Mouse (Mus musculus): Measurements from ENCODE around the gene Gm20388. TPM values are rescaled to one million over a fixed set of nuclear protein-coding genes. Genes with fewer than 3 reads are reported as not detected.

Gene Gm20388
- total and polyA plus RNA-seq, 2 experiments from 2014 or later, result 51.3 TPM; not detected in 1

DNA sequence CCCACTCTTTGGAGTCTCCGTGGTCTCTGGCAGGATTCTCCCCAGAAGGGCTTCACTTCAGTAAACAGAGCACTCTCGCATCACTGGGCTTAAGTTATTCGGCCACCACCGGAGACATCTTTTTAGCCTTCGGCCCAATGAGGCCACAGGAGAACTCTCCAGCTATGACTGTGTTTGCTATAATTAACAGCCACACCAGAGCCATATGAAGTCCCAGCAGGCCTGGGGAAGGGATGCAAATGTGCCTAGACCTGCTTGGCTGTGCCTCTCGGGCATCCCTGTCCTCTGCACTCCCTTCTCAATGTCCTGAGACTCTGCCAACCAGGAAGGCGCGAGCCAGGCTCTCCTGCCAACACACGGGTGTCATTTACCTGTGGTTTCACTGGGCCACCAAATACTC, 1946.7 kb downstream of the Gm20388 start:
- Histone ChIP-seq H3K27ac (ENCODE audit: low read depth, low read length) (no peak overlapping the region), H3K4me1 (ENCODE audit: insufficient read depth) (no peaks in the 10 kb centered on the region), H3K4me2 (ENCODE audit: low read depth) (no peak overlapping the region), H3K9me3 (ENCODE audit: low read length) (no peaks in the 10 kb centered on the region), H3K4me3 (ENCODE audit: low read depth, low read length) (no peak overlapping the region), H3K36me3 (ENCODE audit: insufficient read depth) (no peaks in the 10 kb centered on the region), H3K9ac (no peak overlapping the region), H3K27me3 (ENCODE audit: insufficient read depth, low read length) (no peaks in the 10 kb centered on the region)
- TF ChIP-seq CTCF (IDR thresholded peaks at IDR 0.05; ENCODE audit: low read depth), result no peak
- WGBS, result 58% methylated on average over 9 of the region's 9 CpGs
- DNase-seq, result no peak
- no peak for ATAC-seq

DNA sequence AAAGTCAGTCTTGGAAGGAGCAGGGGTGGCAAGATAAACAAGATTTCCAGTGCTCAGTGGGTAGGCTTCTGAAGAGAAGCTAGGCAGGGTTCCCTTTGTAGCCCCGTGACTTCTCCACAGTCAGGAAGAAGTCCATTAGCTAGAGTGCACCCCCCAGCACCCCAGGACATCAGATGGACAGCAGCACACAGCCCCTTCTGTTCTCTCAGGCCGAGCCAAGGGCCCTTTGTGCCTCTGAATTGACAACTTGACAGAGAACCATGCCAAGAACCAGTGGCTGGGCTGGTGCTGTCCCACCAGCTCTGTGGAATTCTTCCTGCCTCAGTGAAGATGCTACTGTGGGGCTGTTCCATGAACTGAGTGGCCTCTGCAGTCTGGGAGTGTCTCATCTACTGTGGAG, 1947.1 kb downstream of the Gm20388 start:
- Histone ChIP-seq H3K9me3 (ENCODE audit: low read length) (no peaks in the 10 kb centered on the region), H3K27ac (ENCODE audit: low read depth, low read length) (no peak overlapping the region), H3K27me3 (ENCODE audit: insufficient read depth, low read length) (no peaks in the 10 kb centered on the region), H3K4me1 (ENCODE audit: insufficient read depth) (no peaks in the 10 kb centered on the region), H3K4me2 (ENCODE audit: low read depth) (no peak overlapping the region), H3K4me3 (ENCODE audit: low read depth, low read length) (no peak overlapping the region), H3K36me3 (ENCODE audit: insufficient read depth) (no peaks in the 10 kb centered on the region), H3K9ac (no peak overlapping the region)
- no peak for ATAC-seq
- WGBS, result 31% methylated on average over 2 of the region's 2 CpGs
- no peak for TF ChIP-seq CTCF (IDR thresholded peaks at IDR 0.05; ENCODE audit: low read depth)
- DNase-seq, result no peak

DNA sequence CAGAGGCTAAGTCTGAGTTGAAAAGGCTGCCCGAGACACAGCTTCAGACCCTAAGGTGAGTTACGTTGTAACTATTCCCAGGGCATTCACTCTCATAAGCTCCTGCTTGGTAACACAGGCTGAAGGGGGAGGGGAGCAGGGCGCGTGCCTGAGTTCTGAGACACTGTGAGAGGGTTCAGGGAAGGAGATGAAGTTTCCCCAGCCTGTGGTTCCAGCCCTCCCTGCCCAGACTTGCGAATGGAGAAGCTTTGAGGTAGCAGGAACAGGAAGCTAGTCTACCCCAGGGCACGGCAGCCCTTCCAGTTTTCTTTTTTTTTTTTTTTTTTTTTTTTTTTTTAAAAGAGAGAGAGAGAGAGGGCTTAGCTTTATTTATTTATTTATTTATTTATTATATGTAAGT, 1950.6 kb downstream of the Gm20388 start:
- ATAC-seq, result no peak
- H3K27ac ChIP-seq (ENCODE audit: low read depth, low read length), result no peak overlapping the region
- H3K4me3 ChIP-seq (ENCODE audit: low read depth, low read length), result no peak overlapping the region
- TF ChIP-seq CTCF (IDR thresholded peaks at IDR 0.05; ENCODE audit: low read depth), result no peak
- no peaks in the 10 kb centered on the region for H3K9me3 ChIP-seq (ENCODE audit: low read length)
- H3K9ac ChIP-seq, result no peak overlapping the region
- no peaks in the 10 kb centered on the region for H3K4me1 ChIP-seq (ENCODE audit: insufficient read depth)
- 65% methylated on average over 6 of the region's 6 CpGs for WGBS
- no peak for DNase-seq
- H3K4me2 ChIP-seq (ENCODE audit: low read depth), result no peak overlapping the region
- no peaks in the 10 kb centered on the region for H3K36me3 ChIP-seq (ENCODE audit: insufficient read depth)
- no peaks in the 10 kb centered on the region for H3K27me3 ChIP-seq (ENCODE audit: insufficient read depth, low read length)

DNA sequence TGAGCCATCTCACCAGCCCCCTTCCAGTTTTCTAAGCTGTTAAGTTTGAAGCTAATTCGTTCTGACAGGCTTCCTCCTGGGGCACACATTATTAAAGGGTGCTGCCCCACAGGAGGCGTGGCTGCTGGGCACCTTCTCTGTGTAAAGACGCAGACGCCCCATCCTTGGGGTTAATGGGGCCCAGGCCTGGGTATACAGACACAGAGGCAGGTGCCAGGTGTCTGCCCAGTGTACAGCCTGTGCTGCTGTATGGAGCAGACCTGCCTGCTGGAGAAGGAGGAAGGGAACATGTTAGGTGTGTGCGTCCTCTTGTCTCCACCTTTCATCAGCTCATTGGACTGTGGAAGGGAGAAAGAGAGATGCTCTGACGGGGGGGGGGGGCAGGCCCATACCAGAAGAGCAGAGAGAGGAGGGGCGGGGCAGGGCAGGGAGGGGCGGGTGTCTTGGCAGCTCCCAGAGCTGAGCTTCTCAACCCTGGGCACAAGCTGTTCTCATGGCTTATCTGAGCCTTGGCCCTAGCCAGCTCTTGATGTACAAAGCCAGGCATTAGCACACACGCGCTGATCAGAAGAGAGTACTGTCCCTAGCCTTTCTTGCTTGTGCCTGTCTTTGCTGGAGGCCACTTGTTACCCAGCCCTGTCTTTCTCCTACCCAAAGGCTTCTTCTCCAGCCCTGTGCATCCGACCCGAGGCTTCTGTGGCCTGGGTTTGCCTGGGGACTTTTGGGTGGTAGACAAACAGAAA, 1951.3 kb downstream of the Gm20388 start:
- DNase-seq (no peak), ATAC-seq (no peak)
- Histone ChIP-seq H3K9ac (no peak overlapping the region), H3K36me3 (ENCODE audit: insufficient read depth) (no peaks in the 10 kb centered on the region), H3K4me3 (ENCODE audit: low read depth, low read length) (no peak overlapping the region), H3K4me1 (ENCODE audit: insufficient read depth) (no peaks in the 10 kb centered on the region), H3K4me2 (ENCODE audit: low read depth) (no peak overlapping the region), H3K27me3 (ENCODE audit: insufficient read depth, low read length) (no peaks in the 10 kb centered on the region), H3K9me3 (ENCODE audit: low read length) (no peaks in the 10 kb centered on the region), H3K27ac (ENCODE audit: low read depth, low read length) (no peak overlapping the region)
- no peak for TF ChIP-seq CTCF (IDR thresholded peaks at IDR 0.05; ENCODE audit: low read depth)
- WGBS, result 75% methylated on average over 9 of the region's 12 CpGs

DNA sequence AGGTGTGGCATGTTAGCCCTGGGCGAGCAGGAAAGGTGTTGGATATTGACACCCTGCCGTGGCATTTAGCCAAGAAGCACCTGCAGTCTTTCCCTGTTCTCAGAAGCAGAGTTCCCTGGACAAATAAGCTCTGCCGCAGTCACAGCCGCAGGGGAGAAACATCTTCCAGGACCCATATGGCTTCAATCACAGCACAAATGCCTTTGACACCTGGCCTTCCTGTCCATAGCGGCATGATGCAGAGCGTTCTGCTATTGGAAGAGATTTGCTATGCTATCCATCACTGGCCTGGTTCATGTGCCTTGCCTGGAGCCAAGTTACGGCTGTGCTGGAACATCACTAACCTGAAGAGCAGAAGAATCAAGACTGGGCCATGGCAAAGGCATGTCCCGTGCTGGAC, 1954.7 kb downstream of the Gm20388 start:
- no peak overlapping the region for H3K4me3 ChIP-seq (ENCODE audit: low read depth, low read length)

DNA sequence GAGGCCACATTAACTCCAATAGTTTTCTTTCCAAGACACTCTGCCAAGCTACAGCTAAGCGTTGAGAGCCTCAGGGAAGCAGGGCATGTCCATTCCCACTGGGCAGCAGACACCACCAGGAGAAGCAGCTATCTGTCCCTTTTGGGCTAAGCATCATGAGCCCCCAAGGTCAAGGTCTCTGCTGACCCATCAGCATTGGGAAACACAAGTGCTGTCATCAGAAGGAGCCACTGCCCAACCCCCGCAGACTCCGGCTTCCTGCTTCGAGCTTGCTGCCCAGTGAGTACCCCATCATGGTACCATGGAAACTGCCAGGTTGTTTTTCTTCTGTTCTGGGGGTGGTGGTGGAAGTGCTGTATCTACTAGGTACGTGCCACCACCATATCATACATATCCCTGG, 1957.6 kb downstream of the Gm20388 start:
- no peaks in the 10 kb centered on the region for H3K27me3 ChIP-seq (ENCODE audit: insufficient read depth, low read length)
- H3K4me2 ChIP-seq (ENCODE audit: low read depth), result no peak overlapping the region
- no peaks in the 10 kb centered on the region for H3K9me3 ChIP-seq (ENCODE audit: low read length)
- 89% methylated on average over 5 of the region's 5 CpGs for WGBS
- no peak overlapping the region for H3K4me3 ChIP-seq (ENCODE audit: low read depth, low read length)
- DNase-seq (no peak), ATAC-seq (no peak)
- no peaks in the 10 kb centered on the region for H3K4me1 ChIP-seq (ENCODE audit: insufficient read depth)
- H3K27ac ChIP-seq (ENCODE audit: low read depth, low read length), result no peak overlapping the region
- no peak overlapping the region for H3K9ac ChIP-seq
- H3K36me3 ChIP-seq (ENCODE audit: insufficient read depth), result no peaks in the 10 kb centered on the region
- no peak for TF ChIP-seq CTCF (IDR thresholded peaks at IDR 0.05; ENCODE audit: low read depth)

More for the DNA sequence above, 1954.7 kb downstream of the Gm20388 start:
- no peaks in the 10 kb centered on the region for H3K9me3 ChIP-seq (ENCODE audit: low read length)
- H3K4me1 ChIP-seq (ENCODE audit: insufficient read depth), result no peaks in the 10 kb centered on the region
- H3K27ac ChIP-seq (ENCODE audit: low read depth, low read length), result no peak overlapping the region
- DNase-seq (no peak), ATAC-seq (no peak)
- 91% methylated on average over 8 of the region's 8 CpGs for WGBS
- no peak for TF ChIP-seq CTCF (IDR thresholded peaks at IDR 0.05; ENCODE audit: low read depth)
- H3K4me2 ChIP-seq (ENCODE audit: low read depth), result no peak overlapping the region
- H3K9ac ChIP-seq, result no peak overlapping the region
- no peaks in the 10 kb centered on the region for H3K36me3 ChIP-seq (ENCODE audit: insufficient read depth)
- H3K27me3 ChIP-seq (ENCODE audit: insufficient read depth, low read length), result no peaks in the 10 kb centered on the region

DNA sequence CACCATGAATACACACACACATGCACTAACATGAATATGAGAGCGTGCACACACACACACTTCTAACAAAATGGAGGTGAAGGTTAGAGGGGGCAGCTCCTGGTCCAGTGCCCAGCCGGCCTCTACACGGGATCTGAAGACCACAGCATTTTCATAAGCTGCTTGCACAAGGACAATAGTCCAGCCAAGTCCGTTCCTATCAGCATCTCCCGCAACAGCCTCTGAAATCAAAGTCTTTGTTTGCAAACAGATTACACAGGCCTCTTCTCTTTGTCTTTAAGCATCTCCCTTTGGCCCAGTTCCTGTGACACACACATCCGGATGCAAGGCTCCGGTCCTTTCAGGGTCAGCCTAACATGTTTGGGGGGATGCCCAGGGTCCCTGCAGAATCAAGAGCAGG, 1958.3 kb downstream of the Gm20388 start:
- no peaks in the 10 kb centered on the region for H3K4me1 ChIP-seq (ENCODE audit: insufficient read depth)
- ATAC-seq (no peak), DNase-seq (no peak)
- no peak overlapping the region for H3K27ac ChIP-seq (ENCODE audit: low read depth, low read length)
- no peaks in the 10 kb centered on the region for H3K27me3 ChIP-seq (ENCODE audit: insufficient read depth, low read length)
- no peak overlapping the region for H3K9ac ChIP-seq
- H3K4me3 ChIP-seq (ENCODE audit: low read depth, low read length), result no peak overlapping the region
- H3K36me3 ChIP-seq (ENCODE audit: insufficient read depth), result no peaks in the 10 kb centered on the region
- H3K4me2 ChIP-seq (ENCODE audit: low read depth), result no peak overlapping the region
- WGBS, result 77% methylated on average over 7 of the region's 7 CpGs
- no peaks in the 10 kb centered on the region for H3K9me3 ChIP-seq (ENCODE audit: low read length)
- TF ChIP-seq CTCF (IDR thresholded peaks at IDR 0.05; ENCODE audit: low read depth), result no peak

Measured in forebrain, postnatal 0 days (tissue).